Comparison of ENCODE assay signal across 20 mouse cellular contexts in genomic region chr12:11041821-11042220, GRCm38 (mm10).
DNase-seq lines count a peak whose midpoint lies in the region; ATAC-seq and TF ChIP-seq lines count a peak whose summit lies in the region.
"Had no signal": no experiment of that assay in that cellular context is flagged by ENCODE, and none has a peak within 500 bp of the region (broad histone marks: within the 10 kb centered on the region; RNA-seq: fewer than 3 reads in every experiment).

No protein-coding gene starts in this region.

- H3K9ac ChIP-seq in hindbrain, embryonic 13.5 days: no peak overlapping the region
- H3K9ac ChIP-seq: embryonic facial prominence, embryonic 12.5 days; forebrain, embryonic 13.5 days; forebrain, embryonic 15.5 days; forebrain, postnatal 0 days had no signal

- no peak overlapping the region for H3K27ac ChIP-seq in hindbrain, embryonic 13.5 days
- H3K27ac ChIP-seq: embryonic facial prominence, embryonic 10.5 days; embryonic facial prominence, embryonic 12.5 days; forebrain, embryonic 13.5 days; forebrain, embryonic 15.5 days had no signal

- H3K27me3 ChIP-seq in E14TG2a.4 (ENCODE audit: insufficient read depth, low read length): peaks cover 3% of the 10 kb centered on the region; the same call in 1 of the 2 replicates
- no peaks in the 10 kb centered on the region for H3K27me3 ChIP-seq in hindbrain, embryonic 13.5 days
- H3K27me3 ChIP-seq: embryonic facial prominence, embryonic 12.5 days; forebrain, embryonic 13.5 days; forebrain, embryonic 15.5 days had no signal

- H3K36me3 ChIP-seq in E14TG2a.4 (ENCODE audit: insufficient read depth, low read length): no peaks in the 10 kb centered on the region
- H3K36me3 ChIP-seq in hindbrain, embryonic 13.5 days: no peaks in the 10 kb centered on the region
- H3K36me3 ChIP-seq: embryonic facial prominence, embryonic 10.5 days; embryonic facial prominence, embryonic 12.5 days; forebrain, embryonic 15.5 days; G1E had no signal

- H3K4me1 ChIP-seq in E14TG2a.4 (replicated peaks; ENCODE audit: low read depth, low read length): peaks cover 32% of the 10 kb centered on the region
- no peaks in the 10 kb centered on the region for H3K4me1 ChIP-seq in hindbrain, embryonic 13.5 days (replicated peaks)
- H3K4me1 ChIP-seq: embryonic facial prominence, embryonic 10.5 days; embryonic facial prominence, embryonic 12.5 days; forebrain, embryonic 13.5 days; forebrain, embryonic 15.5 days had no signal

- DNase-seq in ES-CJ7 (ENCODE audit: low read depth, low spot score): peak; percentile 65
- peak; percentile 77 for DNase-seq in R1 (ENCODE audit: low read depth, low spot score)
- DNase-seq in MN1 (ENCODE audit: low spot score): no peak
- DNase-seq in adrenal gland, adult (ENCODE audit: inconsistent age in 2 of 2, low spot score in 1 of 2): no peak
- DNase-seq: adrenal gland, adult 8-10 months; adrenal gland, postnatal 14 days; adrenal gland, postnatal 36 days; cerebellum, adult 11-12 months; cerebellum, adult 2 months; cerebellum, adult 9-10 months; cerebellum, postnatal 10 days; cerebellum, postnatal 25 days; forebrain, postnatal 0 days had no signal

- no peak for ATAC-seq in hindbrain, embryonic 13.5 days (ENCODE audit: low FRiP score)
- ATAC-seq: forebrain, embryonic 13.5 days; forebrain, embryonic 15.5 days; forebrain, postnatal 0 days had no signal

- H3K4me3 ChIP-seq in E14TG2a.4 (replicated peaks; ENCODE audit: low read length): 0 out of 2 replicates have a peak overlapping the region, but pooled peaks have one; percentile 10
- H3K4me3 ChIP-seq in hindbrain, embryonic 13.5 days: no peak overlapping the region
- H3K4me3 ChIP-seq: embryonic facial prominence, embryonic 10.5 days; embryonic facial prominence, embryonic 12.5 days; forebrain, embryonic 13.5 days; forebrain, embryonic 15.5 days had no signal

- TF ChIP-seq CTCF in E14TG2a.4 (conservative IDR thresholded peaks at IDR 0.05; ENCODE audit: low read length): no peak

- H3K9me3 ChIP-seq in E14TG2a.4 (ENCODE audit: low read length): no peaks in the 10 kb centered on the region
- H3K9me3 ChIP-seq in hindbrain, embryonic 13.5 days: no peaks in the 10 kb centered on the region
- H3K9me3 ChIP-seq: embryonic facial prominence, embryonic 10.5 days; embryonic facial prominence, embryonic 12.5 days; forebrain, embryonic 13.5 days; forebrain, embryonic 15.5 days; G1E had no signal

- H3K4me2 ChIP-seq in hindbrain, embryonic 13.5 days: no peak overlapping the region
- H3K4me2 ChIP-seq: embryonic facial prominence, embryonic 12.5 days; forebrain, embryonic 13.5 days; forebrain, embryonic 15.5 days had no signal

Comparison
In these comparisons a context has a peak if more than half of its experiments do, and no peak if none do; other contexts are left out.
1. DNase-seq: peak in ES-CJ7 (single experiment) and R1 (single experiment); none in MN1 (single experiment) and adrenal gland, adult (0 of 2).